Mouse (Mus musculus): ENCODE measurements around the gene Cdk16.

DNA sequence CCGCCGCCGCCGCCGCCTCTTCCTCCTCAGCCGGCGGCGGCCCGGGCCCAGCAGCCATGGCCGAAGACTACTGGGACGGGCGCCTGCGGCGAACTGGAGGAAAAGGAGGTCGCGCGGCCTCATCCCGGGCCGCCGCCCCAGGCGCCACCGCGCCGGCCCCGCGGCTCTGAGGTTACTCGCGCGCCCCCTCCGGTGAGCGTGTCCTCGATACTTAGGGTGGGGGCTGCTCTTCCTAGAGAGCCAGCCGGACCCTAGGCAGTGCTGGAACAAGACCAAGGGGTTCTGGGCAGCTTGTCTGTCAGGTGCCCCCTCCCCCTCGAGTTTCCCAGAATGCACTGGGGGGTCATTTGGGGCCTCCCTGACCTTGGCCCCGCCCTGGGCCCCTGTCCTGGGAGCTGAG, 861 bp downstream of the Cdk16 start:
- no peak for TF ChIP-seq POLR2A (IDR thresholded peaks at IDR 0.05; ENCODE audit: insufficient read length, low read depth)
- TF ChIP-seq POLR2AphosphoS2 (IDR thresholded peaks at IDR 0.05; ENCODE audit: insufficient read length, low read depth), result no peak
- no peak for TF ChIP-seq TCF12 (IDR thresholded peaks at IDR 0.05; ENCODE audit: insufficient read depth, poor library complexity, severe bottlenecking)
- no peak for TF ChIP-seq USF1 (IDR thresholded peaks at IDR 0.05; ENCODE audit: low read depth)
- TF ChIP-seq MAX (IDR thresholded peaks at IDR 0.05; ENCODE audit: low read depth), result no peak
- no peak for TF ChIP-seq REST (IDR thresholded peaks at IDR 0.05; ENCODE audit: insufficient read depth, insufficient read length)
- no peak for TF ChIP-seq MYOG (IDR thresholded peaks at IDR 0.05; ENCODE audit: control insufficient read depth in 1 of 3, insufficient read depth in 1 of 3, insufficient read length in 2 of 3, low read depth in 2 of 3)
- no peak for TF ChIP-seq MYOD1 (IDR thresholded peaks at IDR 0.05; ENCODE audit: control insufficient read depth in 1 of 3, insufficient read length in 2 of 3, low read depth in 2 of 3)
- no peak for TF ChIP-seq E2F4 (IDR thresholded peaks at IDR 0.05; ENCODE audit: insufficient read depth)
- TF ChIP-seq SRF (IDR thresholded peaks at IDR 0.05; ENCODE audit: control insufficient read depth, insufficient read length, low read depth), result no peak
- no peak for TF ChIP-seq CEBPB (IDR thresholded peaks at IDR 0.05; ENCODE audit: insufficient read depth, poor library complexity, severe bottlenecking)
